Mouse (Mus musculus): ENCODE measurements around the gene Ikzf1. TPM values are rescaled to one million over a fixed set of nuclear protein-coding genes. Genes with fewer than 3 reads are reported as not detected.

Gene Ikzf1
- total RNA-seq (2023): 100 to 1,000 TPM; 549 to 611 TPM

GRCm38 (mm10) chr11:11684930-11685852 is at the start of gene Ikzf1:
Gene Ikzf1, plus strand, starts transcription at chr11:11685003.

GRCm38 (mm10) chr11:11808820-11809403 is 124.1 kb downstream of the Ikzf1 start, which contains the start of gene Fignl1:
Gene Fignl1, minus strand, starts transcription at chr11:11808962.

Other genes with a start within 250 kb of the Ikzf1 start
- gene Spata48, start 222.9 kb upstream of the Ikzf1 start, total RNA-seq (2023): 1 to 10 TPM; 3.4 to 8.4 TPM
- gene Zpbp, start 222.6 kb upstream of the Ikzf1 start, total RNA-seq (2023): 1 to 10 TPM; 1.9 to 2.3 TPM
- not detected for gene 4930512M02Rik, start 57.2 kb upstream of the Ikzf1 start, total RNA-seq (2023)
- 1 to 10 TPM; 1.8 to 3.2 TPM for gene Fignl1, start 124.0 kb downstream of the Ikzf1 start, total RNA-seq (2023)
- gene Ddc, start 213.1 kb downstream of the Ikzf1 start, total RNA-seq (2023): 1 to 10 TPM in 1 of 2 experiments, under 1 TPM in 1; 0.77 to 2.7 TPM